Mouse (Mus musculus) MEL (cell line): ENCODE results near the gene Kif24.

Experiments used
- CTCF ChIP-seq, 3 experiments: IDR thresholded peaks in 2 of 3; conservative IDR thresholded peaks in 1 of 3; 2 replicates each; pipeline ENCODE4 v1.5.1; 2011 to 2012; ENCODE audit warnings: low read length in 3 of 3, low read depth in 2 of 3, mild to moderate bottlenecking in 2 of 3, improper control_type of control experiment in 1 of 3, inconsistent platforms in 1 of 3, mixed read lengths in 1 of 3, moderate library complexity in 1 of 3; ENCODE audit not compliant: control insufficient read depth in 1 of 3, insufficient read depth in 1 of 3, poor library complexity in 1 of 3, severe bottlenecking in 1 of 3
- E2F4 ChIP-seq: IDR thresholded peaks from 2 replicates; pipeline ENCODE4 v1.6.1; 2011; ENCODE audit warnings: low read depth, low read length, improper control_type of control experiment, borderline replicate concordance
- JUND ChIP-seq: IDR thresholded peaks from 2 replicates; pipeline ENCODE4 v1.6.1; 2011; ENCODE audit warnings: low read depth, mild to moderate bottlenecking, improper control_type of control experiment, low read length
- KAT2A ChIP-seq: conservative IDR thresholded peaks from 2 replicates; pipeline ENCODE4 v1.6.1; 2012; ENCODE audit warnings: low read depth, low read length, improper control_type of control experiment, inconsistent platforms
- MAFK ChIP-seq: IDR thresholded peaks from 2 replicates; pipeline ENCODE4 v1.6.1; 2011; ENCODE audit warnings: low read depth, mild to moderate bottlenecking, low read length, improper control_type of control experiment, borderline replicate concordance
- NRF1 ChIP-seq: IDR thresholded peaks from 2 replicates; pipeline ENCODE4 v1.6.1; 2014; ENCODE audit warnings: low read depth, mild to moderate bottlenecking, inconsistent platforms, low read length, improper control_type of control experiment, moderate library complexity; ENCODE audit not compliant: poor library complexity, insufficient read depth, severe bottlenecking
- POLR2AphosphoS2 ChIP-seq: IDR thresholded peaks from 2 replicates; pipeline ENCODE4 v1.6.1; 2011; ENCODE audit warnings: low read length, improper control_type of control experiment
- POLR2AphosphoS5 ChIP-seq: IDR thresholded peaks from 2 replicates; pipeline ENCODE4 v1.6.1; 2012; ENCODE audit warnings: low read depth, borderline replicate concordance, mild to moderate bottlenecking, inconsistent platforms, low read length, moderate library complexity, mixed read lengths
- RAD21 ChIP-seq: IDR thresholded peaks from 2 replicates; pipeline ENCODE4 v1.6.1; 2011; ENCODE audit warnings: mild to moderate bottlenecking, low read depth, low read length, improper control_type of control experiment
- TAL1 ChIP-seq: IDR thresholded peaks from 2 replicates; pipeline ENCODE4 v1.6.1; 2012; ENCODE audit warnings: mild to moderate bottlenecking, inconsistent platforms, low read length, moderate library complexity, mixed read lengths

DNA sequence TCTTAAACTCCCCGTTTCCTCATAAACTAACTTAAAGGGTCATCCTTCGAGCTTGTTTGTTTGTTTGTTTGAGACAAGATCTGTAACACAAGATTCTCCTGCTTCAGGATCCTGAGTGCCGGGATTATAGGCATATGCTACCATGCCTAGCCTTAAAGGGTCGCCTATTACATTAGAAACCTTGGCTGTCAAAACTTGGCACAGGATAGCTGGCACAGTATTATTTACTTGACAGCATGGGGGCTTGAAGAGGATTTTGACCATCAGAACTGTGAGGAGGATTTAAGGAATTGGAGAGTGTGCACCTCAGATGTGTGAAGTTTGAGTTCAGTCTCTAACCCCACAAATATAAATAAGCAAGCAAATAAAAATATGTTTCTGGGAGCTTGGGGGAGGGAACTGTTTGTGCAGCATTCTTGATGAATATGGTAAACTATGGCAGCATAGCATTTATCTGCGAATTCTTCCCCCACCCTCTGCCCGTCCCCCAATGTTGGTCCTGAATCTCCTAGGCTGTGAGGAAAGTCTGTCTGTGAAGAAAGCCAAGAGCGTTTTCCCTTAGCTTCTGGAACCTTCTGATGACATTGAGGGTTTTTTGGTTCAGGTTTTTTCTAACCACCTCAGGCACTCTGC lies 5.5 kb upstream of the Kif24 start:
- TF ChIP-seq E2F4 (no peak), NRF1 (no peak), POLR2AphosphoS2 (no peak), CTCF (IDR thresholded peaks at IDR 0.05 in 2 of 3, conservative IDR thresholded peaks at IDR 0.05 in 1 of 3; ENCODE audit: control insufficient read depth in 1 of 3, insufficient read depth in 1 of 3, low read depth in 2 of 3, low read length in 3 of 3, poor library complexity in 1 of 3, severe bottlenecking in 1 of 3) (no peak), TAL1 (no peak), RAD21 (no peak), KAT2A (no peak), MAFK (no peak), JUND (no peak), POLR2AphosphoS5 (no peak)
